Mouse (Mus musculus) monocyte, adult 5-6 weeks (primary cell): ENCODE measurements around the gene Snta1. TPM values are rescaled to one million over a fixed set of nuclear protein-coding genes. Genes with fewer than 3 reads are reported as not detected.
"Not testable (repeated sequence)": the region's sequence is repeated elsewhere in the genome, so short reads cannot be mapped to it uniquely, and the experiment has no call there.

Source experiments
- ATAC-seq: fragments of 153-309, 156-312 bp; replicated peaks from 2 replicates; pipeline ENCODE4 v1.8.0; 2017; ENCODE audit warnings: mild to moderate bottlenecking; ENCODE audit not compliant: low TSS enrichment, insufficient number of reproducible peaks, severe bottlenecking, poor library complexity, low FRiP score
- total RNA-seq: library from RNA; stranded (forward); fragments of 200-1000, 200-491, 200-594 nt; gene quantifications from 3 replicates; pipeline ENCODE4 v1.2.3, GENCODE M21; 2017

Gene Snta1
- total RNA-seq, 1 experiment from 2014 or later, result 4.9 TPM

DNA sequence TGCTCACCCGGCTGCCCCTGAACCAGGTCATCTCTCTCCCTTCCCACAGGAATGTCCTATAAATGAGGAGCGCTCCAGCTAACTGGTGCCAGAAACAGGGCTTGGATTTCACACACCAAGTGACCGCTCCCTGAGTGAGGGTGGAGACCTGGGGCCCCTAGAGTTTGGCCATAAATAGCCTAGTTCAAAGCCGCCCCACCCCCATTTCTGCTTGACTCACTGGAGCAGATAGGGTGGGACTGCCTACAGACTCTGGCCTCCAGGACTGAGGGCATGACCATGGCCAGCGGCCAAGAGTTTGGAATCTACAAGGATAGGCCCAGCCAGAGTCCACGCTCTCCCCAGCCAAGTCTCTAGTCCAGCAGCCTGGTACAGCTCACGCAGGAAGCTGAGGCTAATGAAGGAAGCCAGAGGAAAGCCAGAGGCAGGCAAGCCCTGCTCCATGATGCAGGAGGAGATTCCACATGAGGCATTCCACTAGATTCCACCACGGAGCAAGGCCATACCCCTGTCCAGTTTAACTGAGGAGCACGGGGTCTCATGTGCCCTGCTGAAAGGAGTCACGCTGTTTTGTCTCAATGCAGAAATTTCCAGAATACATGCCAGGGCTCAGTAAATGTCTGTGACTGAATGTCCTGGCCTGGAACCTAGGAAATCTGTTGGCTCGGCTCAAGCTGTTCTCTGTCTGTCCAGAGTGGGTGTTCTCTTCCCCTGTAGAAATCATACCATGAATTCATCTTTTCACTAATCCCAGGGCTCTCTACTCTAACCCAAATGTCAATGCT is 17.5 kb downstream of the Snta1 start:
- ATAC-seq, result no peak

DNA sequence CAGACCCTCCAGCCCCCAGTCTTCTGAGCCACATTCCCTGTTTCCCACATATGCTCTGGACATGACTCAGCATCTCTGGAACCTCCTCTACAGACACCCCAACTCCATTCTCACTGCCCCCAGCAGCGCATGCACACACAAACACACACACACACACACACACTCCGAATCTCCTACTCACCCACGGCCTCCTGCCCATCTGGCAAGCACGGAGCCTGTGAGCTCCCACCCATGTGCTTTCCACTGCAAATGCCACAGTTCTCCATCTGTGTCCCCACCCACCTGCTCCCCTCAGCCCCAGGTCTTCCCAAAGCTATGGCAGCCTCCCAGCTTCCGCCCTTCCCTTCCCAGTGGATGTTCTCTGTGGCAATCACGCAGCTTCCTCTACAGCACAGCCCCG is 28.8 kb downstream of the Snta1 start:
- ATAC-seq, result no peak

DNA sequence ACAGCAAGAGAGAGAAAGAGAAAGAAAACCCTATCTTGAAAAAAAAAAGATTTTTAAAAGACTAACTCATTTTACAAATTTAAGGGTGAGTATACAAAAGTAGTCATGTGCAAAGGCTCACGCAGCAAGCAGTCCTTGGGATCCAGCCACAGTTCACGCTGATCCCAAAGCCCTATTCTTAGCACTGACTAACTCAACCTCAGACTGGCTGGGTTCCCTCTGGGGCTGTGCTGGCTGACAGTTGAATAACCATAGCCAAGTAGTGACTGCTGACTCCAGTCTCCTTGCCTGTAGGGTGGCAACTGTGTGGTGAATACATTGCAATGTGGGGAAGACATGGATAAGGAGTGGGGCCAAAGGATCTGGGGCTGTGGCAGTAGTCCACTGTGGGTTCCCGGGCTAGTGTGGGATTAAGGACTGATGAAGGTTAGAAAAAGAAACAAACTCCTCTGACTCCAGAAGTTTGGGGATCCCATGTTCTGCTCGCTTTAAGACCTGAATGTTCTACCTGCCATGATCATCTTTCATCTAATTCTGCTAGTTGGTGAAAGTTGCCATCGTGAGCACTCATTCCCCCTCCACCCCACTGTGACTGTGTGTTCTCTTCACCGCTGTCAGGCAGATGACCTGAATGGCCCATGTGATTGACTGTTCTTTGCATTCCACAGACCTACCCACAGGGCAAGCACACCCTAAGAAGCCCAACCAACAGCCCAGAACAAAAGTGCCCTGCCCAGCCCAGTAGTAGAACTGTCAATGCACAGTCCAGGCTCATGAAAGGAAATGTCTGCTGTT is 32.9 kb downstream of the Snta1 start:
- no peak for ATAC-seq

DNA sequence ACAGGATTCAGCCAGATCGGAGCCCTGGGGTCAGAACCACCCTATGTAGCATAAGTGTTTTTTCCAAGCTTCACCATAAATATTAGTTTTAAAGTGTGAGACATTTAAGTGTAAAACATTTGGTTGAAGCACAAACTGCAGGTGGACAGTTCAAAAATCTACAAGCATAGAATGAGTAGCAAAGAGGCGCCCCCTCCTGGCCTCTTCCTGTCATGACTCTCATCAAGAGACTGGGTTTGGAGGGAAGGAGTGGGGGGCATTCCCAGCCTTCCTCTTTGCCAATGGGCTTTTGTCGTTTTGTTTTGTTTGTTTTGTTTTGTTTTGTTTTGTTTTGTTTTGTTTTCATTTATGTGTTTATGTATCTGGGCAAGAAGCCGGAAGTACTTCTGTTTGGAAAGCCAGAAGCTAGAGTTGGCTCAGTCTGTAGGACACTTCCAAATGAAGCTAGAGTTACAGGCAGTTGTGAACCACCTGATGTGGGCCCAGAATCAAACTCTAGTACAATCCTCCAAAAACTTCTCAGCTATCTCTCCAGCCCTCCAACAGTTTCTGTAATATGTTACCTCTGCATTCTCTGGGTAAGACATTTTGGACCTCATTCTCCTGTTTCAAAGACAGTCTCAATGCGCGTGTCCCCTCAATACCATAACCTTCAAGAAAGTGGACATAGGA is 33.8 kb downstream of the Snta1 start:
- 0 out of 2 replicates have a peak, but pooled peaks have one; percentile 42 for ATAC-seq

DNA sequence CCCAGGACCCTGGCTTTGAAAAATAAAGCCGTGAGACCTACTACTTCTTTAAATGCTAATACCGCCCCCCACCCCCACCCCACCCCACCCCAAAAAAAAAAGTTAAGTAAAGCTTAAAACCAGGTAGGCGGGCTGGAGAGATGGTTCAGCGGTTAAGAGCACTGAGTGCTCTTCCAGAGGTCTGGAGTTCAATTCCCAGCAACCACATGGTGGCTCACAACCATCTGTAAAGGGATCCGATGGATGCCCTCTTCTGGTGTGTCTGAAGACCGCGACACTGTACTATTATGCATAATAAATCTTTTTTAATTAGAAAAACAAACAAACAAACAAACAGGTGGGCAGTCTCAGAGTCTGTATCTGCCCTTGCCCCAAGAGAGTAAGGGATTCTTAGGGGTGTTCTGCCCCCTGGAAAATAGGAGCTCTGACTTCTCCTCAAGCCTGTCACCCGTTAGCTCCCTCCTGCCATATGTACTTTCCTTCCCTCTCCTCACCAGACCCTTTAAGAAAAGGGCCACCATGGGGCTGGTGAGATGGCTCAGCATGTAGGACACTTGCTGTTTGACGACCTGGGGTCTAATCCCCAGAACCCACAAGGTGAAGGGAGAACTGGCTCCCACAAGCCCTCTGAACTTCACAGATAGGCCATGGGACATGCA is 34.9 kb downstream of the Snta1 start, which contains the start of gene Cdk5rap1:
TSS of gene Cdk5rap1 (minus strand) at position 169 of the 659 bp plus-strand sequence.
- ATAC-seq, result no peak

DNA sequence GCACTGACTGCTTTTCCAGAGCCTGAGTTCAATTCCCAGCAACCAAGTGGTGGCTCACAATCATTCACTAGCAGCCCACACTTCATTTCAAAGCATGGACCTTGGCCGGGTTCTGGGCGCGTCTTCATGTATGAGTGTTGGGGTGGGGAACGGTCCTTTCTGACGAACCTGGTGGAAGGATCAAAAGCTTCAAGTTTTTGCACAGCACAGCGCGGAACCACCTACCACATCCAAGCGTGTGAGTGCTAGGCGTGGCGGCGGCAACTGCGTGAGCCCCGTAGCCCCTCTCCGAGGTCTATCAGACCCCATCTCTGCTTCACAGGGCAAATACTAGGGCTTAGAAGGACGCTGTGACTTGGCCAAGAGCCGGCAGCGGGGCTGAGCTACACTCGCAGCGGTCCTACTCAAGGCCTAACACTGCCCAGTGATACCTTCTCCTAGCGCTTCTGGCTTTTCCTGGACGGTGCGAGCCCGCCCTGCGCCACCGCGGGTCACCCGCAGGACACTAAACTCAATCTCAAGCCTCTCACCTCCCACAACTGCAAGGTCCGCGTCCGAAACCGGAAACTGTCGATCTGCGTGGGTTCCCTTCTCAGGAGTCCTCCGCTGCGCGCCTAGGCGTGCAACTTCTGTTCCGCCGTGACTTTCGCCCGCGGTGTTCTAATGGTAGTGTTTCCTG is 35.6 kb downstream of the Snta1 start:
- peak; percentile 92 for ATAC-seq

DNA sequence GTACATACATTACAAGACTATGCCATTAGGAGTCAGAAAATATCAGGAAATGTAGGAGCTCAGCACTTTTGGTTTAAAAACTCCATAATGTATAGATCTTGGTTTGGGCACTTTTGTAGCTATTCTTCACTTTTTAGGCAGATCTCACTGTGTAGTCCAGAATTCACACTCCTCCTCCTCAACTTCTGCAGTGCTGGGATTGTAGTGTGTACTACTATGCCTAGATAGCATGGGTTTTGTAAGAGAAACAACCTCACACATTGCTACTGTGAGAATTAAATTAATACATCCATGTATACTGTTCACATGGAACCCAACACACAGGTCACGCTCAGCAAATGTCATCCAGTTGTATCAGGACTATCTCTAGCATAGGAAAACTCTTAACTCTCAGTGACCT is 40.4 kb downstream of the Snta1 start:
- ATAC-seq, result no peak

DNA sequence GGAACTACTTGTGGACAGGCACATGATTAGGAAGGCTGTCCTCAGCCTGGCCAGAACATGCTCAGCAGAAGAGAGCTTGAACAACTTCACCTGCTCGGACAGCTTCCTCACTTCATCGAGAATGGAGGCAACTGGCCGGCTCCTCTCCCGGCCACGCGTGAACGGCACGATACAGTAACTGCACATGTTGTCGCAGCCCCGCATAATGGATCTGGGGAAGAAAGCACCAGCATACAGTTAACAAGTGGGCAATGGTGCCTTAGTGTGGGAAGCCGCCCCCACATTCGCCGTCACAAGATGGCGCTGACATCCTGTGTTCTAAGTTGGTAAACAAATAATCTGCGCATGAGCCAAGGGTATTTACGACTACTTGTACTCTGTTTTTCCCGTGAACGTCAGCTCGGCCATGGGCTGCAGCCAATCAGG is 53.9 kb downstream of the Snta1 start:
- not testable (repeated sequence) for ATAC-seq

DNA sequence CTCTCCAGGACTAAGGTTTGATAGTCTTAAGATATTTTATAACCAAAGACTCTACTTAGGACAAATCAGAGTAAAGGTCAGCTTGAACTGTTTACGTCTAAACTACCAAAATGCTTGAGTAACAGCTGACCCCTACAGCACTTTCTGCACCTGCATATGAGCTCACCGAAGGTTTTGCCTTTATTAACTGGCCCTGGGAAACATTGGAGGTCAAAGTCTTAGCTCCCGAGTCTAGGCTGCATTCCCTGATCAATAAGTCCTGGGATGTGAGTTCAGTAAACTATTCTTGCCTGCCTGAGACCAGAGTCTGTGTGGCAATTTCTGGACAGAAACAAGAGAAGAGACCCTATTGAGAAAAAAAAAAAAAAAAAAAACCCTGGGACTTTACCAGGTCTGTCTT is 59.7 kb downstream of the Snta1 start:
- no peak for ATAC-seq

DNA sequence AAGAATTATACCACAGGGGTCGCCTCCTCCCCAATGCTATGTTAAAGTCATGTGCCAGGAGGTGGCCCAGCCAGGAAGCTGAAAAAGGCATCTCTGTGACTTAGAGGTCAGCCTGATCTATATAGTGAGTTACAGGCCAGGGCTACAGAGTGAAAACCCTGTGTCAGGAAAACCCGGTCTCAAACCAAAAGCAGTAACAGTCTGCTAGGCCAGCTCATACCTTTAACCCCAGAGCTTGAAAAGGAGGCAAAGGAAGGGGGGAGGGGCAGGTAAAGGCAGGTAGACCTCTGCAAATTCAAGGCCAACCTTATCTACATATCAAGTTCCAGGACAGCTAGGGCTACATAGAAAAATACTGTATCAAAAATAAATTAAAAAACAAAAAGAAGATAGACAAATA is 68.5 kb downstream of the Snta1 start:
- no peak for ATAC-seq

DNA sequence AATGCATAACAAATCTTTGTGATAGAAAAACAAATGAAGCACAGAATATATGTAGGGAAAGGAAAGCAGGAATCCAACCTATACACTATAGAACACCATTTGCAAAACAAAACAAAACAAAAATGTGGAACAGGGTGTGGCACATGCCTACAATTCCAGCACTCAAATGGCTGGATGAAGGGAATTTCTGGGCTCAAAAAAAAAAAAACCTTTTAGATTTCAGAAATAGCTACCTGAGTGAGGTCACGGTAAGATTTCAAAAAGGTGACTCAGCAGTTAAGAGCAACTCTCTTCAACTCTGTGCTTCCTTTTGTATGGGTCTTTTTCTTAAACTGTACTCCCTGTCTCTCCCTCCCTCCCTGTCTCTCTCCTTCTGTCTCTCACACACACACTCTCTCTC is 69.7 kb downstream of the Snta1 start:
- no peak for ATAC-seq

DNA sequence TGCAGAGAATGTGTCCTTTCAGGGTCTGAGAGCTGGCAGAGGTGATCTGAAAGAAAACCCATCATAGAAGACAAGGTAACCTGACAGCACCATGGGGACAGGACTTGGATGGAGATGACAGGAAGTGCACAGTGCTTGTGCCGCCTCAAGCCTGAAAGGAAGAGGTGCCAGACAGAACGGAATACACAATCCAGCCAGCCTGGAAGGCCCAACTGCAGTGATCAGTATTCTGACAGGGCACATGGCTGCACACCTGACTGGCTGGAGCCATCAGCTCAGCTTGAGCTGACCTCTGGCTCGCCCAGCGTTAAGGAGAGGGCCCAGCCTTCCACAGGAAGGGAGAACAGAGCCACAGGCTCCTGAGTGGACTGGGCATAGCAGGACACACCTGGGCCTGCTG is 72.3 kb downstream of the Snta1 start:
- no peak for ATAC-seq

DNA sequence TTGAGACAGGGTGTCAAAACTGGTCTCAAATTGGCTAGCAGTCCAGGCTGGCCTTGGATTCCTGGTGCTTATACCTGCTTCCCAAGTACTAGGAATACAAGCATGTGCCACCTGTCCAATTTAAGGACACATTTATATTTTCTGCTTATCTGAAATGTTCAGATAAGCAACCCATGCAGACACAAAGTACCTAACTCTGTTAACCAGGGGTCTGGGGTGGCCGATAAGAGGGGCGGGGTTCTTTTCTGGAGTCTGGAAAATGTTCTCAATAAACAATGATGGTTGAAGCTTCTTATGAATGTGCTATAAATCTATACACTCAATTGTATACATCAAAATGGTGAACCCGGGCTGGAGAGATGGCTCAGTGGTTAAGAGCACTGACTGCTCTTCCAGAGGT is 81.0 kb downstream of the Snta1 start:
- no peak for ATAC-seq

Other genes starting within 250 kb of the Snta1 start
- gene Bpifa5, start 245.5 kb downstream of the Snta1 start, total RNA-seq, result not detected in 3 replicates
- not detected in 3 replicates for gene Bpifb1, start 217.3 kb downstream of the Snta1 start, total RNA-seq
- not detected in 3 replicates for gene Bpifb5, start 184.4 kb downstream of the Snta1 start, total RNA-seq
- gene Bpifb9a, start 150.2 kb downstream of the Snta1 start, total RNA-seq, result not detected in 3 replicates
- gene Bpifb9b, start 100.9 kb downstream of the Snta1 start, total RNA-seq, result not detected in 3 replicates
- gene Cdk5rap1, start 35.1 kb downstream of the Snta1 start, total RNA-seq, result 8.5 to 13.1 TPM (median 9.7 TPM) in 3 replicates
- 9.8 to 18.5 TPM (median 11.9 TPM) in 3 replicates for gene Cbfa2t2, start 28.4 kb upstream of the Snta1 start, total RNA-seq
- 0.78 TPM in 1 of 3 replicates, not detected in the others for gene 1700003F12Rik, start 139.0 kb upstream of the Snta1 start, total RNA-seq
- gene Actl10, start 143.7 kb upstream of the Snta1 start, total RNA-seq, result not detected in 3 replicates
- 0.68 TPM in 1 of 3 replicates, not detected in the others for gene Necab3, start 150.8 kb upstream of the Snta1 start, total RNA-seq
- 0.64 to 3.1 TPM (median 1.8 TPM) in 3 replicates for gene E2f1, start 161.8 kb upstream of the Snta1 start, total RNA-seq
- gene Pxmp4, start 195.6 kb upstream of the Snta1 start, total RNA-seq, result 7.3 to 10.6 TPM (median 9.6 TPM) in 3 replicates
- gene Zfp341, start 205.2 kb upstream of the Snta1 start, total RNA-seq, result 2.5 to 3.2 TPM (median 2.8 TPM) in 3 replicates
- 2.0 TPM in 1 of 3 replicates, not detected in the others for gene 4930519P11Rik, start 205.3 kb upstream of the Snta1 start, total RNA-seq
- 201 to 228 TPM (median 225 TPM) in 3 replicates for gene Chmp4b, start 243.6 kb upstream of the Snta1 start, total RNA-seq